Mouse (Mus musculus): ENCODE data around the gene Pid1. TPM values are rescaled to one million over a fixed set of nuclear protein-coding genes. Genes with fewer than 3 reads are reported as not detected.

Pid1 gene
- polyA plus RNA-seq, 1 experiment from 2014 or later, result 42.2 TPM

DNA sequence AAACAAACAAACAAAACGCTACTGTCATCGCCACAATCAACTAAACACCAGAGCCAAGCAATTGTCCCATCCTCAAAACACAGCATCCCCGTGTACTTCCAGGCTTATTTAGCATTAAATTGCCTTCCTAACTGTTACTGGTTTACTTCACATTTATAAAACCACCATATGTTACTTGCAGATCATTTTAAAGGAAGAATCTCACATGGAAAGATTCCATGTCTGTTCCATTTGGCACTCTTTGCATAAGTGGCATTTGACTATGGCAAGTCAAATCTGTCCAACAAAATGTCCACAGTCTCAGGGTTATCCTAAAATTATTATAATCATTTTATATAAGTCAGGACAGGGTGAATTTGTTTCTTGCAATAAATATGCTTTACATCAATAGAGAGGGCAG, 32.8 kb upstream of the Pid1 start:
- no peak; the same call in 1 of the 2 replicates for ATAC-seq
- H3K4me3 ChIP-seq (ENCODE audit: low read depth, low read length), result no peak overlapping the region
- no peak overlapping the region for H3K4me2 ChIP-seq (ENCODE audit: low read length)
- WGBS, result 78% methylated on average over 3 of the region's 3 CpGs
- no peaks in the 10 kb centered on the region for H3K9me3 ChIP-seq (replicated peaks; ENCODE audit: control insufficient read depth, low read length)
- DNase-seq (ENCODE audit: low spot score), result peak; percentile 14
- no peaks in the 10 kb centered on the region for H3K36me3 ChIP-seq (ENCODE audit: control insufficient read depth, insufficient read depth, low read length)
- H3K27ac ChIP-seq (ENCODE audit: low read depth, low read length), result no peak overlapping the region
- H3K9ac ChIP-seq (ENCODE audit: low read length), result no peak overlapping the region
- no peaks in the 10 kb centered on the region for H3K4me1 ChIP-seq (ENCODE audit: control insufficient read depth, insufficient read depth, low read length)
- H3K27me3 ChIP-seq (replicated peaks; ENCODE audit: control insufficient read depth, insufficient read depth, low read length), result no peaks in the 10 kb centered on the region

DNA sequence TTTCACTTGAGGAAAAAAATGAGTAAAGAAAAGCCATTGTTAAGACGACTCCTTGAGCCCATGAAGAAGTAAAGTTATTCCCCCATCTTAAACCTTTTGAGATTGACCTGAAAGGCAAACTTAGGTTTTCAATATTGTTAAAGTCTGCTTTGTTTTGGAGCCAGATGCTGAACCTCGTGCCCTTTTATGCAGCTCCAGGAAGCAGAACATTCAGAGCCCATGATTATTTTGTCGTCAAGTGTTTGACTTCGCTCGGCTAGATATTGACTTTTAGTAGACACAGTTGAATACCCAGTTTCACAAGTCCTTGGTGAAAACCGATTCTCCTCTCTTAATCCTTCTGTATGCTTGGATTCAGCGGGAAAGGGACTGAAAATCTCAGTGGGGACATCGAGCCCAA, 31.9 kb upstream of the Pid1 start:
- Histone ChIP-seq H3K4me3 (ENCODE audit: low read depth, low read length) (no peak overlapping the region), H3K4me2 (ENCODE audit: low read length) (no peak overlapping the region), H3K9ac (ENCODE audit: low read length) (no peak overlapping the region), H3K27me3 (replicated peaks; ENCODE audit: control insufficient read depth, insufficient read depth, low read length) (no peaks in the 10 kb centered on the region), H3K4me1 (ENCODE audit: control insufficient read depth, insufficient read depth, low read length) (no peaks in the 10 kb centered on the region), H3K9me3 (replicated peaks; ENCODE audit: control insufficient read depth, low read length) (no peaks in the 10 kb centered on the region), H3K27ac (ENCODE audit: low read depth, low read length) (no peak overlapping the region), H3K36me3 (ENCODE audit: control insufficient read depth, insufficient read depth, low read length) (no peaks in the 10 kb centered on the region)
- DNase-seq (ENCODE audit: low spot score) (no peak), ATAC-seq (no peak)
- 83% methylated on average over 8 of the region's 8 CpGs for whole genome bisulfite sequencing

- Histone ChIP-seq H3K9ac (ENCODE audit: low read length) (no peak overlapping the region), H3K36me3 (ENCODE audit: control insufficient read depth, insufficient read depth, low read length) (no peaks in the 10 kb centered on the region), H3K4me3 (ENCODE audit: low read depth, low read length) (no peak overlapping the region), H3K4me1 (ENCODE audit: control insufficient read depth, insufficient read depth, low read length) (peaks cover 5% of the 10 kb centered on the region), H3K4me2 (ENCODE audit: low read length) (no peak overlapping the region), H3K27me3 (replicated peaks; ENCODE audit: control insufficient read depth, insufficient read depth, low read length) (no peaks in the 10 kb centered on the region), H3K27ac (ENCODE audit: low read depth, low read length) (no peak overlapping the region), H3K9me3 (replicated peaks; ENCODE audit: control insufficient read depth, low read length) (no peaks in the 10 kb centered on the region)
- WGBS, result 88% methylated on average over 4 of the region's 4 CpGs
- ATAC-seq (no peak), DNase-seq (ENCODE audit: low spot score) (no peak)
These were observed 27.0 kb upstream of the Pid1 start for GRCm38 (mm10) chr1:84390961-84391360.

DNA sequence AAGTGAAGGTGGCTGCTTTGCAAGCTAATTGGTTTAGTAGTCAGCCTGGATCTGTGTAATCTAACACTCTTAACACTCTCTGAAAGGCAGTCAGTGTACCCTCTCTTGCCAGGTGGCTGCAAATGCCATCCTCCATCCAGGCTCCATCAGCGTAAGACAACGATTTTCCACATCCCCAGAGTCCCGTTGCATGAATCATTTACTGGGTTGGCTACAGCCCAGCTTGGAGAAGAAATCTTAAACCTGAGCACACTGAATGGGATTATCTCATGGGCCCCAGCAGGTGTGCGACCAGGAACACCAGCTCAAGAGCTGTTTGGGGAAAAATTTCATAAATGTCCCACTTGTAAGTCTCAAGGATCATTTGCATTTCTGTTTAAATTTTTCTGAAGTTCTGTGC, 23.6 kb upstream of the Pid1 start:
- no peak overlapping the region for H3K9ac ChIP-seq (ENCODE audit: low read length)
- peaks cover 5% of the 10 kb centered on the region for H3K4me1 ChIP-seq (ENCODE audit: control insufficient read depth, insufficient read depth, low read length)
- H3K36me3 ChIP-seq (ENCODE audit: control insufficient read depth, insufficient read depth, low read length), result no peaks in the 10 kb centered on the region; the same call in 1 of the 2 replicates
- peak; percentile 61; the same call in 1 of the 2 replicates for ATAC-seq
- H3K4me2 ChIP-seq (ENCODE audit: low read length), result no peak overlapping the region
- no peaks in the 10 kb centered on the region for H3K27me3 ChIP-seq (replicated peaks; ENCODE audit: control insufficient read depth, insufficient read depth, low read length)
- no peak overlapping the region for H3K27ac ChIP-seq (ENCODE audit: low read depth, low read length)
- WGBS, result 39% methylated on average over 4 of the region's 4 CpGs
- DNase-seq (ENCODE audit: low spot score), result peak; percentile 30
- H3K9me3 ChIP-seq (replicated peaks; ENCODE audit: control insufficient read depth, low read length), result no peaks in the 10 kb centered on the region
- H3K4me3 ChIP-seq (ENCODE audit: low read depth, low read length), result no peak overlapping the region

DNA sequence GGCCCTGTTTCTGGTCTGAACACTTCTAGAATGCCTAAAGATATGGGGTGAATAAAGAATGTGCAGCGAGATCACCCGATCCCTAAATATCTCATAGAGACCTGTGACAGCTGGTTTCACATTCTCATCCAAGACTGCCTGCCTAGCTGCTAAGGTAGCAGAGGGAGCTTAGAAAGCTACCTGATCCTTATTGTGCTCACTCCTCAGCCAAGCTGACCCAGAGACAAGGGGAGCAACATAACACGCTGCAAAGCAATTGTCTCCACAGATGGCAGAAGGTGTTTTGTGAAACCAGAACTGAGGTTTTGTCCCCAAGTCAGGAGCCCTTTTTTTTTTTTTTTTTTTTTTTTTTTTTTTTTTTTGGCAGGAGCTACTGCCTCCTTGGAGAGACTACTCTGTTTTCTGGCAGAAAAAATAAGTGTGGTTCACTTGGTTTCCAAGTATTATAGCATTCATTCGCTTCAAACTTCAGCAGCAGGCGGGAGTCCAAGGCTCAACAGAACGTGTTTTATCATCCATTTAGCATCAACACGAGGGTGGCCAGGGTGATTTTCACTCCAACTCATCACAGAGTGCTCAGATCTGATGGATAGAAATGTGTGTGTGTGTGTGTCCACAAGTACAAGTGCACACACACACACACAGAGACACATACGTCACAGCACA, 22.6 kb upstream of the Pid1 start:
- Histone ChIP-seq H3K9me3 (replicated peaks; ENCODE audit: control insufficient read depth, low read length) (no peaks in the 10 kb centered on the region), H3K9ac (ENCODE audit: low read length) (no peak overlapping the region), H3K27ac (ENCODE audit: low read depth, low read length) (peak overlapping the region; percentile 21; the same call in 1 of the 2 replicates), H3K27me3 (replicated peaks; ENCODE audit: control insufficient read depth, insufficient read depth, low read length) (no peaks in the 10 kb centered on the region), H3K4me3 (ENCODE audit: low read depth, low read length) (no peak overlapping the region), H3K36me3 (ENCODE audit: control insufficient read depth, insufficient read depth, low read length) (no peaks in the 10 kb centered on the region; the same call in 1 of the 2 replicates), H3K4me1 (ENCODE audit: control insufficient read depth, insufficient read depth, low read length) (peaks cover 5% of the 10 kb centered on the region), H3K4me2 (ENCODE audit: low read length) (no peak overlapping the region)
- WGBS, result 67% methylated on average over 8 of the region's 8 CpGs
- ATAC-seq, result peak; percentile 63; the same call in 1 of the 2 replicates
- DNase-seq (ENCODE audit: low spot score), result peak; percentile 82

DNA sequence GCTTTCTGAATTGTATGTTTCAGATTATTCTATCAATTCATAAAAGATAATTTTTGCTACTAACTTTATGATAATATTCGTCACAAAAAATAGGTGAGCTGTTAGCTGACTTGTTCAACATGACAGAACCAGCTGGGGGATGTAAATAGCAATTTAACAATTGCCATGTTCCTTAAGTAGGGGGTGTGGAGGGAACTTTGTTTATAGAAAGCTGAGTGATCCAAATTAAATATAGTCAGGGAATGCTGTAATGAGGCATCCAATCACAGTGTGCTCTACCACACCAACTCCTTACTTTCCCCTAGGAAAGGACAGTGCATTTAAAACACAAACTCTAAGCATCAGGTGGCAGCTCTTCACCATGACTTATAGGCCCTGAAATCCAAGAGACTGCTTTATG, 18.7 kb upstream of the Pid1 start:
- WGBS, result 88% methylated on average over 1 of the region's 1 CpGs
- Histone ChIP-seq H3K27me3 (replicated peaks; ENCODE audit: control insufficient read depth, insufficient read depth, low read length) (no peaks in the 10 kb centered on the region), H3K4me1 (ENCODE audit: control insufficient read depth, insufficient read depth, low read length) (peaks cover 4% of the 10 kb centered on the region), H3K27ac (ENCODE audit: low read depth, low read length) (no peak overlapping the region), H3K4me2 (ENCODE audit: low read length) (no peak overlapping the region), H3K36me3 (ENCODE audit: control insufficient read depth, insufficient read depth, low read length) (no peaks in the 10 kb centered on the region; the same call in 1 of the 2 replicates), H3K9ac (ENCODE audit: low read length) (no peak overlapping the region), H3K9me3 (replicated peaks; ENCODE audit: control insufficient read depth, low read length) (no peaks in the 10 kb centered on the region), H3K4me3 (ENCODE audit: low read depth, low read length) (no peak overlapping the region)
- no peak for ATAC-seq
- no peak for DNase-seq (ENCODE audit: low spot score)

GRCm38 (mm10) chr1:84382064-84382463, 18.1 kb upstream of the Pid1 start:
- Histone ChIP-seq H3K4me3 (ENCODE audit: low read depth, low read length) (no peak overlapping the region), H3K27ac (ENCODE audit: low read depth, low read length) (no peak overlapping the region), H3K4me2 (ENCODE audit: low read length) (no peak overlapping the region), H3K4me1 (ENCODE audit: control insufficient read depth, insufficient read depth, low read length) (no peaks in the 10 kb centered on the region), H3K27me3 (replicated peaks; ENCODE audit: control insufficient read depth, insufficient read depth, low read length) (no peaks in the 10 kb centered on the region), H3K9me3 (replicated peaks; ENCODE audit: control insufficient read depth, low read length) (no peaks in the 10 kb centered on the region), H3K9ac (ENCODE audit: low read length) (no peak overlapping the region), H3K36me3 (ENCODE audit: control insufficient read depth, insufficient read depth, low read length) (no peaks in the 10 kb centered on the region; the same call in 1 of the 2 replicates)
- no peak for ATAC-seq
- 97% methylated on average over 5 of the region's 5 CpGs for whole genome bisulfite sequencing
- no peak for DNase-seq (ENCODE audit: low spot score)

DNA sequence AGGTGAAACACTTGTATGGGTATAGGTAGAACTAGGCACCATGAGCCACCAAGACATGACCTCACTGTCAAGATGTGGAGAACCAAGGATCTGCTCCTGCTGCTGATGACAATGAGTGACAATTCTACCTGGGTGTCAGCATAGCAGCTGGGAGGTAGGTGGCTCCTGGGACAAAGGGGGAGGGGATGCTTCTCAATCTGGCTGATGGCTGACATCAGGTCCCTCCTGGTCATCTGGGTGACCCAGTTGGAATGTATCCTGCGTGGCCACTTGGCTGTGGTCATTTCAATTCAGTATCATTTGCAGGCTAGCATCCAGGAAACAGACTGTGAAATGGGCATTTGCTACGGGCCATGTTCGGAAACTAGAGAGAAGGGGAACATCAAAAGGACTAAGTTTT, 16.9 kb upstream of the Pid1 start:
- no peaks in the 10 kb centered on the region for H3K9me3 ChIP-seq (replicated peaks; ENCODE audit: control insufficient read depth, low read length)
- no peak overlapping the region for H3K27ac ChIP-seq (ENCODE audit: low read depth, low read length)
- H3K27me3 ChIP-seq (replicated peaks; ENCODE audit: control insufficient read depth, insufficient read depth, low read length), result no peaks in the 10 kb centered on the region
- no peaks in the 10 kb centered on the region; the same call in 1 of the 2 replicates for H3K36me3 ChIP-seq (ENCODE audit: control insufficient read depth, insufficient read depth, low read length)
- DNase-seq (ENCODE audit: low spot score) (no peak), ATAC-seq (no peak)
- no peak overlapping the region for H3K9ac ChIP-seq (ENCODE audit: low read length)
- no peaks in the 10 kb centered on the region for H3K4me1 ChIP-seq (ENCODE audit: control insufficient read depth, insufficient read depth, low read length)
- H3K4me3 ChIP-seq (ENCODE audit: low read depth, low read length), result no peak overlapping the region
- WGBS, result 88% methylated on average over 3 of the region's 3 CpGs
- H3K4me2 ChIP-seq (ENCODE audit: low read length), result no peak overlapping the region

GRCm38 (mm10) chr1:84367733-84368132, 3.8 kb upstream of the Pid1 start:
- no peaks in the 10 kb centered on the region for H3K36me3 ChIP-seq (ENCODE audit: control insufficient read depth, insufficient read depth, low read length)
- H3K27me3 ChIP-seq (replicated peaks; ENCODE audit: control insufficient read depth, insufficient read depth, low read length), result no peaks in the 10 kb centered on the region
- no peaks in the 10 kb centered on the region for H3K9me3 ChIP-seq (replicated peaks; ENCODE audit: control insufficient read depth, low read length)
- no peak overlapping the region for H3K27ac ChIP-seq (ENCODE audit: low read depth, low read length)
- no peak overlapping the region for H3K4me3 ChIP-seq (ENCODE audit: low read depth, low read length)
- no peak overlapping the region for H3K4me2 ChIP-seq (ENCODE audit: low read length)
- no peak for ATAC-seq
- 86% methylated on average over 3 of the region's 3 CpGs for WGBS
- no peak for DNase-seq (ENCODE audit: low spot score)
- no peaks in the 10 kb centered on the region for H3K4me1 ChIP-seq (ENCODE audit: control insufficient read depth, insufficient read depth, low read length)
- no peak overlapping the region for H3K9ac ChIP-seq (ENCODE audit: low read length)

Data from forebrain, embryonic 14.5 days (tissue).